Mouse (Mus musculus) liver, embryonic 16.5 days (tissue): ENCODE measurements around the gene Stam. TPM values are rescaled to one million over a fixed set of nuclear protein-coding genes. Genes with fewer than 3 reads are reported as not detected.

Experiments used
- ATAC-seq: fragments of 200-750 bp; cut with Nextera tagmentation; 2 replicates; pipeline ENCODE4 v1.8.0; 2017; ENCODE audit warnings: low read depth, mild to moderate bottlenecking, moderate number of reproducible peaks, moderate library complexity
- H3K27ac ChIP-seq: fragments of 300-500 bp; sonication (generic); 2 replicates; pipeline ENCODE4 v1.5.1; 2014; ENCODE audit warnings: mild to moderate bottlenecking, low read length
- H3K27me3 ChIP-seq: fragments of 300-500 bp; sonication (generic); 2 replicates; pipeline ENCODE4 v1.6.1; 2014; ENCODE audit warnings: low read depth, low read length, mixed read lengths; ENCODE audit not compliant: control insufficient read depth, insufficient read depth
- H3K36me3 ChIP-seq: fragments of 300-500 bp; sonication (generic); 2 replicates; pipeline ENCODE4 v1.6.1; 2014; ENCODE audit warnings: mild to moderate bottlenecking; ENCODE audit not compliant: control insufficient read depth, insufficient read depth
- H3K4me1 ChIP-seq: fragments of 300-500 bp; sonication (generic); 2 replicates; pipeline ENCODE4 v1.6.1; 2014; ENCODE audit warnings: low read depth, low read length, mixed read lengths; ENCODE audit not compliant: control insufficient read depth
- H3K4me2 ChIP-seq: fragments of 300-500 bp; sonication (generic); 2 replicates; pipeline ENCODE4 v1.6.1; 2014; ENCODE audit warnings: low read depth, low read length, mixed read lengths
- H3K4me3 ChIP-seq: fragments of 300-500 bp; sonication (generic); 2 replicates; pipeline ENCODE4 v1.5.1; 2014; ENCODE audit warnings: low read depth, mild to moderate bottlenecking, low read length
- H3K9ac ChIP-seq: fragments of 300-500 bp; sonication (generic); 2 replicates; pipeline ENCODE4 v1.6.1; 2014; ENCODE audit warnings: low read depth, low read length
- H3K9me3 ChIP-seq: fragments of 300-500 bp; sonication (generic); replicated peaks from 2 replicates; pipeline ENCODE4 v1.6.1; 2016; ENCODE audit warnings: low read length; ENCODE audit not compliant: control insufficient read depth
- WGBS: fragments of 180-500 bp; shearing (Covaris S2); extraction: QIAGEN DNeasy Blood & Tissue Kit; methylation state at CpG from one replicate; pipeline ENCODE4 v1.1.7; 2014; ENCODE audit not compliant: insufficient replicate concordance; 5-methylcytosine and 5-hydroxymethylcytosine counted together
- polyA plus RNA-seq: library from polyadenylated mRNA; unstranded; fragments of >200 nt; fragmentation: Nextera tagmentation; extraction: Ambion mirVana; gene quantifications from 2 replicates; pipeline ENCODE4 v1.2.1, GENCODE M21; 2015

Stam gene
- polyA plus RNA-seq, 1 experiment from 2014 or later: 31.9 TPM

DNA sequence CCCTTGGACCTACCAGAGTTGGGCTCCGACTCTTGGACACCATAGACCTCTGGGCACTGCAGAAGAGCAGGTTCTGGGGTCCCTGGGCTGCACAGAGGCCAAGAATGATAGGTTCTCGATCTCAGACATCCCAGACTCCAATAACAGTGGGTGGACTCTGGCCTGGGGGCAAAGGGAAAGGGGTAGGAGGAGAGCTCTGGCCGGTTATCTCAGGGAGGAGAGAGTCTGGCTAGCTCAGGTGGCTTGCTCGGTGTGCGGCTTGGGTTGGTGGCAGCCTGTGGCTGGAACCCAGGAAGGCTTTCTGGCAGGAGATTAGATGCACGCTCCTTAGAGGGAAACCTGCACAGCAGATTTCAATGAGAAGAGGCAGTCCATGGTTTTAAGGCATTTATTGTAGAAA, 65.7 kb downstream of the Stam start:
- WGBS: 74% methylated on average over 6 of the region's 6 CpGs
- H3K4me1 ChIP-seq: no peaks in the 10 kb centered on the region
- no peak overlapping the region for H3K4me2 ChIP-seq
- no peak overlapping the region for H3K27ac ChIP-seq
- H3K9me3 ChIP-seq: no peaks in the 10 kb centered on the region
- ATAC-seq: no peak
- H3K4me3 ChIP-seq: no peak overlapping the region
- peaks cover 22% of the 10 kb centered on the region for H3K36me3 ChIP-seq
- H3K27me3 ChIP-seq: no peaks in the 10 kb centered on the region
- H3K9ac ChIP-seq: no peak overlapping the region

DNA sequence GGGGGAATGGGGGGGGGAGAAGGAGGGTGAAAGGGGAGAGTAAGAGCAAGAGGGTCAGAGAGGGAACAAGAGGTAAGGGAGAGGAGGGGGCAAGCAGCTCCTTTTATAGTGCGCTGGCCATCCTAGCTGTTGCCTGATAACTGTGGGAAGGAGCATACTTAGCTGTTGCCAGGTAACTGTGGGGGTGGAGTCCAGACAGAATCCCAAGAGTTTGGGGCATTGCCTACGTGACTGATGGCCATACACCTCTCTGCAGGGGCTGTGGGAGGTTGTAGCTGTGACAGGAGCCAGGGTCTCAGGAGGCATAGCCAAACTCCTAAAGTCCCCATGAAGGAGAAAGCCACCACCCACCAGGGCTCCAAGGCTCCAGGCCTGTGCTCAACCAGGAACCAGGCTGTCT, 66.1 kb downstream of the Stam start:
- Histone ChIP-seq H3K4me1 (no peaks in the 10 kb centered on the region), H3K4me3 (no peak overlapping the region), H3K9ac (no peak overlapping the region), H3K27me3 (no peaks in the 10 kb centered on the region), H3K27ac (no peak overlapping the region), H3K36me3 (peaks cover 22% of the 10 kb centered on the region), H3K4me2 (no peak overlapping the region), H3K9me3 (no peaks in the 10 kb centered on the region)
- WGBS: 91% methylated on average over 2 of the region's 2 CpGs
- no peak for ATAC-seq

DNA sequence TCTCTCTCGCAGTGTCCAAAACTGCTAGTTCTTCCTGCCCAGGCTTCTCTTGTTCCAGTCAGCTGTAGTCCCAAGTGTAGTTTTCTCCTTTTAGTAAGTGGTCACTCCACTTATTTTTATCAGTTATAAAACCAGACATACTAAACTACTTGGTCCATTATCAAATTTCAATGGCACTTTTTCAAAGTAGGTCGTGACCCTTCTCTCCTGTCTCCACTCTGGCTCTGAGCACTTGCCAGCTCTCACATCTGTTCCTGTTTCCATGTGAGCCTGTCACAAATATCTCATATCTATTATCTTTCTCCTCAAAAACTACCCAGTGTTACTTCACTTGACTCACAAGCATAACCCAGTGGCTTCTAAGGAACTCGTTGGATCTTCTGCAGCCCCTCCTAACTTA, 71.4 kb downstream of the Stam start:
- peaks cover 19% of the 10 kb centered on the region for H3K36me3 ChIP-seq
- no peak overlapping the region for H3K9ac ChIP-seq
- H3K4me1 ChIP-seq: no peaks in the 10 kb centered on the region
- no peaks in the 10 kb centered on the region for H3K27me3 ChIP-seq
- H3K4me3 ChIP-seq: no peak overlapping the region
- 73% methylated on average over 3 of the region's 3 CpGs for WGBS
- H3K4me2 ChIP-seq: no peak overlapping the region
- ATAC-seq: no peak
- H3K9me3 ChIP-seq: no peaks in the 10 kb centered on the region
- no peak overlapping the region for H3K27ac ChIP-seq

DNA sequence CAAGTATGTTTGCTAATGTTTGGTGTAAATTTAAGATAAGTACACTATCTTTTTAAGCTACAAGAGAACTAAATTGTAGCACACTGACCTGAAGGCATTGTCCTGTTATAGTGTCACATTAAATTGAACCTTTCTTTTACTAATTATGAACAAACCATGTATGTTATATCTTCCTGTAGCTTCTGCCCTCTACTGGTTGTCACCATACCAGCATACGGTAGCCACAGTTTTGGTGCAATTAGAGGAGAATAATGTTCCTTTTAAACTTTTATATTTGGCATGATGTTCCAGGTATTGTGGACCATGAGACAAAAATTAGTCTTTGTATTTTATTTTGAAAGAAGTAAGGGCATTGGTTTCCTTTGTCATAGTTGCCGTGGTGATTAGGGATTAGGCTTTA, 73.0 kb downstream of the Stam start:
- WGBS: 80% methylated on average over 2 of the region's 2 CpGs
- Histone ChIP-seq H3K9ac (no peak overlapping the region), H3K9me3 (no peaks in the 10 kb centered on the region), H3K27ac (no peak overlapping the region), H3K4me1 (no peaks in the 10 kb centered on the region), H3K36me3 (peaks cover 14% of the 10 kb centered on the region), H3K4me3 (no peak overlapping the region), H3K27me3 (no peaks in the 10 kb centered on the region), H3K4me2 (no peak overlapping the region)
- no peak for ATAC-seq

GRCm38 (mm10) chr2:14150829-14151228, 76.9 kb downstream of the Stam start:
- Histone ChIP-seq H3K27me3 (no peaks in the 10 kb centered on the region), H3K4me2 (no peak overlapping the region), H3K4me3 (no peak overlapping the region), H3K9ac (no peak overlapping the region), H3K4me1 (no peaks in the 10 kb centered on the region), H3K9me3 (no peaks in the 10 kb centered on the region), H3K36me3 (0 out of 2 replicates have a peak, but pooled peaks cover 2% of the 10 kb centered on the region), H3K27ac (no peak overlapping the region)
- ATAC-seq: no peak
- 72% methylated on average over 2 of the region's 2 CpGs for WGBS

DNA sequence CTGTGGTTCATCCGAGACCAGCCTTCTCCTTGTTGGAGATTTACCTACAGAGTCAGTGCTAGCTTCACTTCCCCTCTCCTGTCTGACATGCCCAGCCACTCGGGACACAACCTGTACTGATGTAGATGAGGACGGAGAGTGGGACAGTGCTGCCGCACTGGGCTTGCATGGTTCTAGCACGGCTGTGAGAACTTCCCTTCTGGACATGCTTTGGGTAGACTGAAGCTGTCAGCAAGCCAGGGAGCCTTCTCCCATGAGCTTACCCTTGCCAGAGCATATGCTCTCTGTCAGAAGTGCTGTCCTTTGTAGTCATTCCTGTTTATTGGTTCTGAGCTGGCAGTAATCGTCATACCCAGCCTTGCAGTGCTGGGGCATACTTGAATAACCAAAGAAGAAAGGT, 78.0 kb downstream of the Stam start:
- no peak overlapping the region for H3K4me2 ChIP-seq
- no peaks in the 10 kb centered on the region for H3K36me3 ChIP-seq
- no peak overlapping the region for H3K4me3 ChIP-seq
- H3K27me3 ChIP-seq: no peaks in the 10 kb centered on the region
- no peaks in the 10 kb centered on the region for H3K4me1 ChIP-seq
- H3K9ac ChIP-seq: no peak overlapping the region
- WGBS: 77% methylated on average over 6 of the region's 6 CpGs
- no peaks in the 10 kb centered on the region for H3K9me3 ChIP-seq
- no peak for ATAC-seq
- H3K27ac ChIP-seq: no peak overlapping the region

DNA sequence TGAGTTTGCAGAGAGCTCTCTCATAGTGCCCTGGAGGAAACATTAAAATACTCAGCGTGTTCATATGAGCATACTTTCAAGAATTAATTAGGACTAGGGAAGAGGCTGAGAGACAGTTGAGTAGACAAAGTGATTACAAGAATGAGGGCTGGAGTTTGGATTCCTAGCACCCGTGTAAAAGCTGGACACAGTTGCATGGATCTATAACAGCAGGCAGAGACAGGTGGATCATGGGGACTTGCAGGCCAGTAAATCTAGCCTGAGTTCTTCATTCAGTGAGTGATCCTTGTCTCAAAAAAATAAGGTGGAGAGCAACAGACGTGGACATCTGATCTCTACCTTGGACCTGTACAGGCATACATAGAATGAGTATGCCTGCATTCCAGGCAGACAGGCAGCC, 85.1 kb downstream of the Stam start:
- no peak for ATAC-seq
- Histone ChIP-seq H3K9me3 (no peaks in the 10 kb centered on the region), H3K4me1 (no peaks in the 10 kb centered on the region), H3K36me3 (no peaks in the 10 kb centered on the region), H3K4me3 (no peak overlapping the region), H3K27ac (no peak overlapping the region), H3K9ac (no peak overlapping the region), H3K27me3 (no peaks in the 10 kb centered on the region), H3K4me2 (no peak overlapping the region)
- 79% methylated on average over 3 of the region's 3 CpGs for WGBS

DNA sequence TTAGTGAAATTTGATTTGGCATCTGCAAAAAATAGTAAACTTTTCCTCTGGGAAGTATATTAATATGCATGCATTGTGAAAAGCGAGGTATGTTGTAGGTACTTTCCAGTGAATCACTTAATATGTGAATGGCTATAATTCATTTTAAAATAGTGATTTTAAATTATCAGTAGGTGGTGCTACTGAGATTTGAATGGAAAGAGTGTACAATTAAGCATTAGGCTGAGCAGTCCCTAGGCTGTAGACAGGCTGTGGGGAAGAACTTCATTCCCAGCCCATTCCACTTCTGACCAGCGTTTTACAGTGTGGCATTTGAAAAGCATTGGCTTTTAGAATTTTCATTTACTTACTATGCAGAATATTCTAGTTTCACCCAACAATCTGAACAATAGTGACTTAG, 85.9 kb downstream of the Stam start:
- Histone ChIP-seq H3K4me1 (peaks cover under 1% of the 10 kb centered on the region; the same call in 1 of the 2 replicates), H3K9me3 (no peaks in the 10 kb centered on the region), H3K27me3 (no peaks in the 10 kb centered on the region), H3K4me2 (no peak overlapping the region), H3K4me3 (no peak overlapping the region), H3K27ac (no peak overlapping the region), H3K9ac (no peak overlapping the region), H3K36me3 (no peaks in the 10 kb centered on the region)
- ATAC-seq: no peak
- 57% methylated on average over 2 of the region's 2 CpGs for WGBS

DNA sequence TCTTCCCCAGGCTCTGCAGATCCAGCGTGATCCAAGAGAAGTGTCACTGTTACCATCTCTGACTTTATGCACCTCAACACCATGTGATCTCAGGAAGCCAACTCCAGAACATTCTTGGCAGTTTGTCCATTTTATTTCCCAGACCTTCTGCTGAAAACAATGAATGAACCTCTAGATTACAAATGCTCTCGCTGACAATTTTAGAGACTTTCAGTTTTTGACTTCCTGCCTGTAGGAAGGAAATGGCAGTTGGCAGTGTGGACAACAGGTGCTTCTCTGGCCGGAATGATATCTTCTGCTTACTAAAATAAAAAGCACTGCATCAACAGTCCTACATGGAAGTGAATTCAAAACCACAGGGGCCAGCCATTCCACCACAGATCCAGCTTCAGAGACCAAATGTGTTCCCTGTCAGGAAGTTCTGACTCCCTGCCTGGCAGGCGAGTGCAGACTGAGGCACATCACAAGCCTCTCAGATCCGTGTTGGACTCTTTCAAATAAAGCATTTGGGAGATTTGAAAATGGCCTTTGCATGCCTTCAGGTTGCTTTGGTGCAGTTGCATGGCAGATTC, 90.6 kb downstream of the Stam start:
- Histone ChIP-seq H3K4me3 (no peak overlapping the region), H3K9me3 (no peaks in the 10 kb centered on the region), H3K9ac (no peak overlapping the region), H3K4me1 (peaks cover 4% of the 10 kb centered on the region; the same call in 1 of the 2 replicates), H3K4me2 (no peak overlapping the region), H3K36me3 (no peaks in the 10 kb centered on the region), H3K27ac (peak overlapping the region; percentile 35; the same call in 1 of the 2 replicates), H3K27me3 (no peaks in the 10 kb centered on the region)
- 30% methylated on average over 5 of the region's 5 CpGs for WGBS
- ATAC-seq: 0 out of 2 replicates have a peak, but pooled peaks have one; percentile 19
